Mouse (Mus musculus) retina, postnatal 7 days (tissue): Measurements from ENCODE around the gene Diaph3.

Source experiments
- DNase-seq: peaks from one replicate; pipeline ENCODE4 v3.0.0-alpha.2; 2012; ENCODE audit warnings: low read depth, low spot score

Diaph3 gene

GRCm38 (mm10) chr14:86847154-86847810 is 293.8 kb downstream of the Diaph3 start:
- no peak for DNase-seq

GRCm38 (mm10) chr14:86844075-86844474 is 297.0 kb downstream of the Diaph3 start:
- no peak for DNase-seq

GRCm38 (mm10) chr14:86837642-86838041 is 303.4 kb downstream of the Diaph3 start:
- no peak for DNase-seq

GRCm38 (mm10) chr14:86834851-86835250 is 306.2 kb downstream of the Diaph3 start:
- no peak for DNase-seq

GRCm38 (mm10) chr14:86834269-86834668 is 306.8 kb downstream of the Diaph3 start:
- DNase-seq: no peak

- DNase-seq: no peak
Measured at GRCm38 (mm10) chr14:86833003-86833402, 308.0 kb downstream of the Diaph3 start.

GRCm38 (mm10) chr14:86816246-86816645 is 324.8 kb downstream of the Diaph3 start:
- DNase-seq: no peak

GRCm38 (mm10) chr14:86788880-86789641 is 352.0 kb downstream of the Diaph3 start:
- no peak for DNase-seq

GRCm38 (mm10) chr14:86786866-86787265 is 354.2 kb downstream of the Diaph3 start:
- DNase-seq: no peak

GRCm38 (mm10) chr14:86781553-86782273 is 359.3 kb downstream of the Diaph3 start:
- peak; percentile 30 for DNase-seq

- DNase-seq: no peak
Measured at GRCm38 (mm10) chr14:86773311-86773710, 367.7 kb downstream of the Diaph3 start.

- DNase-seq: no peak
Measured at GRCm38 (mm10) chr14:86772176-86773150, 368.6 kb downstream of the Diaph3 start.

GRCm38 (mm10) chr14:86764286-86764685 is 376.7 kb downstream of the Diaph3 start:
- DNase-seq: no peak

GRCm38 (mm10) chr14:86757604-86758520 is 383.2 kb downstream of the Diaph3 start:
- no peak for DNase-seq

- DNase-seq: no peak
Measured at GRCm38 (mm10) chr14:86757132-86757531, 383.9 kb downstream of the Diaph3 start.

- no peak for DNase-seq
Measured at GRCm38 (mm10) chr14:86750351-86750750, 390.7 kb downstream of the Diaph3 start.

GRCm38 (mm10) chr14:86749425-86749824 is 391.6 kb downstream of the Diaph3 start:
- DNase-seq: no peak

- peak; percentile 23 for DNase-seq
Measured at GRCm38 (mm10) chr14:86748876-86749275, 392.2 kb downstream of the Diaph3 start.

- DNase-seq: no peak
Measured at GRCm38 (mm10) chr14:86744523-86744922, 396.5 kb downstream of the Diaph3 start.

GRCm38 (mm10) chr14:86741855-86742531 is 399.0 kb downstream of the Diaph3 start:
- no peak for DNase-seq
